Mouse (Mus musculus) right cerebral cortex, postnatal 25 days (tissue): ENCODE measurements around the gene Agtr2.
"Not testable (repeated sequence)": the region's sequence is repeated elsewhere in the genome, so short reads cannot be mapped to it uniquely, and the experiment has no call there.

ENCODE experiments used
- DNase-seq: peaks from one replicate; pipeline ENCODE4 v3.0.0; 2022

The Agtr2 gene

GRCm38 (mm10) chrX:21484414-21484813, at the start of gene Agtr2:
Agtr2 (plus strand) TSS chrX:21484544.
- no peak for DNase-seq

- DNase-seq = no peak
These were observed 31.8 kb upstream of the Agtr2 start for GRCm38 (mm10) chrX:21452519-21452918.

- no peak for DNase-seq
These were observed 3.8 kb downstream of the Agtr2 start for GRCm38 (mm10) chrX:21488111-21488510.

GRCm38 (mm10) chrX:21500242-21500641, 15.9 kb downstream of the Agtr2 start:
- no peak for DNase-seq

GRCm38 (mm10) chrX:21507333-21507732, 23.0 kb downstream of the Agtr2 start:
- DNase-seq = not testable (repeated sequence)

GRCm38 (mm10) chrX:21522590-21522989, 38.2 kb downstream of the Agtr2 start:
- no peak for DNase-seq
